Mouse (Mus musculus) testis, adult 2 months (tissue): Measurements from ENCODE around the gene Aspg.

Experiments used
- CTCF ChIP-seq: fragments of 200-500 bp; IDR thresholded peaks from 2 replicates; pipeline ENCODE4 v1.5.1; 2012; ENCODE audit warnings: low read depth, mild to moderate bottlenecking, inconsistent platforms, low read length, moderate library complexity; ENCODE audit not compliant: control insufficient read depth, insufficient read depth, insufficient replicate concordance
- POLR2A ChIP-seq: fragments of 200-500 bp; IDR thresholded peaks from 2 replicates; pipeline ENCODE4 v1.6.1; 2012; ENCODE audit warnings: low read depth, mild to moderate bottlenecking, inconsistent platforms, low read length, moderate library complexity; ENCODE audit not compliant: control insufficient read depth

DNA sequence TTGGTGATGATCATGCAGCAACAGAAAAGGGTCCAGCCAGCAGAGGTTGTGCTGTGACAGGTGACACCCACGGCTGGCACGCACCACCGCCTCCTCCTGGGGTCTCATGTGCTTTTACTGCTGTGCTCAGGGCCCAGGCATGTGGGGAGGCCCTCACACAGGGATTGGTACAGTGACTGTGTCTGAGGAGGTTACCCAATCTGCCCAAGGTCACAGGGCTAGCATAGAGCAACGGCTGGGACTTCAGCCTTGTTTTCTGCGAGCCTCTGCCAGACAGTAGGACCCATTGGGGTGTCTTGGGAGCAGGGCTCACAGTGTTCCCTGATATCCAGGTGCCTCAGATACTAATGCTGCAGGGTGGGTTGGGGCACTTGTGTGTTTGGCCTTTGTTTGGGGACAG is 4.8 kb downstream of the Aspg start:
- TF ChIP-seq POLR2A (0 out of 2 replicates have a peak, but pooled peaks have one; percentile 6), CTCF (no peak)
